Mouse (Mus musculus): ENCODE measurements around the gene Cyp26b1. TPM values are rescaled to one million over a fixed set of nuclear protein-coding genes. Genes with fewer than 3 reads are reported as not detected.

The Cyp26b1 gene
- total and polyA plus RNA-seq, 3 experiments = 6.4 to 28.6 (median 25.6) TPM

DNA sequence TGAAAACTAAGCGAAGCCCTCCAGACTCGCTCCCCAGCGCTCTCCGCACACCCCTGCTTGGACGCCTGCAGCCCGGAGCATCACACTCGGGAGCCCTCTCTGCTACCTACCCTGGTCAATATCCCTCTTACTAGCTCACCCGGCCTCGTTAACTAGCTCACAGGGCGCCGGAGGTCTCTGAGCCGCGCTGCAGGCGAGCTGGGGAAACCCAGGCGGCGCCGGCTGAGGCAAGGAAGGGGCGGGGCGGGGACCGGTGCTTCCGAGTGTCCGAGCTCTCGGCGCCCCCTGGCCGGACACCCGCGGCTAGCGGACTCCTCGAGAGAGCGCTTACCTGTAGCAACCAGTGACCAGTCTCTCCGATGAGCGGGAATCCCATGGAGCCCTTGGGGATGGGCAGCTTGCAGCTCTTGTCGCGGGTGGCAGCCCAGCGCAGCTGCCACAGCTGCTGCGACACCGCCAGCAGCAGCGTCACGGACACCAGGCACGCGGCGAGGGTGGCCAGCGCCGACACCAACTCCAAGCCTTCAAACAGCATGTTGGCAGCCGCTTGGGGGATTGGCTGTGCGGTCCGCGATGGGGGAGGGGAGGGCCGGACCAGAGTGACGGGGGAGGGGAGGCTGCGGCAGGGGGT, 6.1 kb downstream of the Cyp26b1 start:
- DNase-seq = peak; percentile 77

DNA sequence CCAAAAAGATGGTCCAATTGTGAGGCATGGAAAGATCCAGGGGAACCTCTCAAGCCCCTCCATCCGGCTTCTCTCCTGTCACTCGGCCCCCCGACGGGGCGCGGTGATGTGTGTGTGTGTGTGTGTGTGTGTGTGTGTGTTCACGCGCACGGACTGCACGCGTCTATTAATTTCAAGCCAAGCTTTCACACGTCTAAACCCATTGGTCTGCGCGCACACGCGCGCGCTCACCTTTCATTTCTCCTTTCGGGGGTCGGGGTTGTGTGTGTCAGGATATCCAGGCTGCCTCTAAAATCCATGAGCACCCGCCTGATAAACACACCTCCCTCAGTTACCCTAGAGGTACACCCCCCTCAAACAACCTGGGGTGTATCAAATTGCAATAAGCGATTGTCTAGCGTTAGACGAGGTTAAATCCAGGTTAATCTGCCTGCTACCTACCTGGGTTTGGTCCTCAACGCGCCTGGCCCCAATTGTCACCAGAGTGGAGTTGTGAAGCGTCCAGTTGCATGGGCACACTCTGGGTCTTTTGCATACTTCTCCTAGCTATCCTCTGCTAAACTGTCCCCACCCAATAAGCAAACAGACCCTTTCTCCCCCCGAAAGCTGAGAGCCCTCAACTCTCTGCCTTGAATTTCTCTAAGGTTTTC, 7.0 kb downstream of the Cyp26b1 start:
- DNase-seq = no peak

DNA sequence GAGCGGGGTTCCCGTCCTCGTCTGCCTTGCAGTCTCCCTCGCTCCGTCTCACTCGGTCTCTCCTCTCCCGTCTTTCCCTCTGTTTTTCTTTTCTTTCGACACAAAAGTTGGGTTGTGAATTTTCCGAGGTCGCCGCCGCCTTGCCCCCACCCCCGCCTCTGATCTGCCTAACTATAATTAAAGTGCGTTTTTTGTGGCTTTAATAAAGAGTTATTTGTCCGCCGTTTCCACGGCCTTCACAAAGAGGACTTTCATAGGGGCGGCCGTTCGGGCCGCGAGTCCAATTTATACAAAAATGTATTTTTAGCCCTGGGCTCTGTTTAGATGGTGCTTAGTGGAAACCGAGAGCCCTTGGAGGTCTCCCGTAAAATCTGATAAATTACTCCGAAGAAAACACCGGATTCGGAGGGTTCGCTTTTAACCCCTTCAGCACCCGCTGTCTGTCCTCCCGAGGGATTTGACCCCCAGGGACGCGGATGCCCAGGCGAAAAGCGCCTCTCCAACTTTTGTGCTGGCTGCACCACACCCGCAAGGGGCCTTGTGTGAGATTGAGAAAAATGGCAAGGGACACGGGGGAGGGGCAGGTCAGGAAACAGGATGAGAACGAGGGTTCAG, 7.9 kb downstream of the Cyp26b1 start:
- DNase-seq = no peak

DNA sequence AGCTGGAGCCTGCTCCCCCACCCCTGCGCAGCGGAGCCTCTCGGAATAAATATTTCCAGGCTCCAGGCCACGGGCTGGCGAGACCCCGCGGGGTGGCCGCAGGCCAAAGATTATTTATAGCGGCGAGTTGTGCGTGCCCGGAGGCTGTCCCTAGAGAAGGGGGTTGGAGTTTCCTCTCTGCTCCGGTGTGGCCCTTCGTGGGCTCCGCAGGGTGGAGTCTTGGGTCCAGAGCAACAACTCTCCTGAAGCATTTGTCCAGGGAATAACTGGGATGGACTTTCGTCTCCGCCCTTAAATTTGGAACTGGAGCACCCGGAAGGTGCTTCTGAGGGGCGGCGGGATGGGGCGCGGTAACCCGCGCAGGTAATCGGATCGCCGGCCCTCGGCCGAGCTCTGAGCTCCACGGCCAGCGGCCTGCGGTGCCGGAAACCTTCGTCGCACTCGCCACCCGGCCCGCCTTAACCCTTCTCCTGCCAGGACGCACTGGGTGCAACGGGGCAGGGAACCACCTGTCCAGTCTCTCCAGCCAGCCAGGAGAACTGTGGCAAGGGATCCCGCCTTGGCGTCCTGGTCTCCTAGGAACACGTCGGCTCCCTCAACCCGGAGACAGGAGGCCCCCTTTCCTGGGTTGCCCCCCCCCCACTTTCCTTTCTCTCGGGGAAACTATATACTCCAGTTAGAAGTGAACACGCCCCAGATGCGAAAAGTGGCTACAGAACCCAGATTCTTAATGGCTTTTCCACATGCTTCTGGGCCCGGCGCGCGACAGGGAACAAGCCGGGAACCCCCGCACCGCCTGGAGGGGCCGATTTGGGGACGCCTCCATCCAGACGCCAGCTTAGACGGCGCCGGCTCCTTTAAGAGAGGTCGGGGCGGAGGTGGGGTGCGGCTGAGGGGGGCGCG, 8.7 kb downstream of the Cyp26b1 start:
- peak; percentile 61 for DNase-seq

DNA sequence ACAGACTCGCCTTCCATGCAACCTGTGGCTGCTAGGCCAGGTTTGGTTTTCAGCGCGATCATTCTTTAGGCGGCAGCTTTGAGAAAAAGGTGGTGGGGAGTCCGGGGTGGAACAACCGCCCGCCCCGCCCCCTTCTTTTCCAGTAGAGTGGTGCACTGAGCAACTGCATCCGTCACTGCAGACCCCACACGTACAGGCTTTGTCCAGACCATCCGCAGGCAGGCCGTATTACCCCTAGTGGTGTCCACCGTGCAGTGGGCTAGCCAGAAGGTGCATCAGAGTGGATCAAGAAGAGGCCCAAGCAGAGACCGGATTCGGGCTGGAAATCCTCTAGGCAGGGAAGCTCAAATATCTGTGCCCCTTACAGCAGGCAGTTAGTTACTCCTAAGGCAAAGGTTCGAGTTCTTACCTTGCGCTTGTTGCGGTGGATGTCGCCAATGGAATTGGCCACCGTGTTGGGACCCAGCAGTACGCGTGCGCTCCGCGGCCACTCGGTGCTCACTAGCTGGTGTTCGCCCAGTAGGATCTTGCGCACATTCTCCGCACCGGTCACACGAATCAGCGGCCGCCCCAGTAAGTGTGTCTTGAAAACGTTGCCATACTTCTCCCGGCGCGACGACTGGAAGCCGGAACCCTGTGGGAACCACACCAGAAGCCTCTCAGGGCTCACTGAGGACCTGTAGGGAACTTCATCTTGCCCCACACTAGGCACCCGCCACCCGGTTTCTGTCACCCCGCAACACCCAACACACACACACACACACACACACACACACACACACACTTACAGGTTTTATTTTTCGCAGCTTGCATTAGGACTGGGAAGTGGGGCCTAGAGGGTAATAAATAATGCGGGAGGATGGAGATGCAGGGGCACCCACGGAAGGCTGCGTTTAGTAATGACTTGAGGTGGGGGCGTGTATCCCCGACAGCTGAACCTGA, 9.6 kb downstream of the Cyp26b1 start:
- peak; percentile 45 for DNase-seq

DNA sequence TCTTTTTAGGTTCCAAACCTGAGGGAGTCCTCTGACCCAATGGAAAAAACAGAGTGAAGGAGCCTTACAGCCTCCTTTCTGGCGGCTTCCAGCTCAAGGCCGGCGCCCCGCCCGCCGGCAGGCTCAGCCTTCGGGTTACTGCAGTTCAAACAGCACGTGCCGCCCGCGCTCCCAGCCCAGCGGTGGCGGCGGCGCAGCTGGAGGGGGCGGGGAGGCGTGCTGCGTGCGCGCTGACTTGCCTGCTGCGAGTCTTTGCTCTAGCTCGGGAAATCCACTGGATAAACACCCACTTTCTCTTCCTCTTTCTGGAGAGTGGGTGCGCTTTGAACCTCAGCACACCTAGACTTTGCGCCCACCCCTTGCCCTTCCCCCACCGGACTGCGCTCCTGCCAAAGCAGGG, 10.3 kb downstream of the Cyp26b1 start:
- DNase-seq = peak; percentile 93

DNA sequence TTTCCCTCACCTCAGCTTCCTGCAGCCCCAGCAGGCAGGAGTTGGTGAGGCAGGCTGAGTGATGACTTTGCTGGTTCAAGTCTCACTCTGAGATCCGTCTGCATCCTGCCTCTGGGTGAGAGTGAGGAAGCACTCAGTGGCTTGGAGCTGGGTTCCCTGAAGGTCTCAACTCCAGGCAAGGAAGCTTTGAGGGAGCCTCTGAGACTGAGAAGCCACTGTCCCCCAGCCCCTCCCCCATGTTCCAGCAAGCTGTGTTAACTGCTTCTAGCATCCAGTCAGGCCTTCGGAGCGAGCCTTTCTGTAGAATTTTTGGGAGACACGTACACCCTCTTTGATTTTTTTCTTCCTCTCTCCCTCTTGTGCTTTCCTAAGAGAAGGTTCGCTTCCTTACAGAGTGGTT, 10.9 kb downstream of the Cyp26b1 start:
- no peak for DNase-seq

DNA sequence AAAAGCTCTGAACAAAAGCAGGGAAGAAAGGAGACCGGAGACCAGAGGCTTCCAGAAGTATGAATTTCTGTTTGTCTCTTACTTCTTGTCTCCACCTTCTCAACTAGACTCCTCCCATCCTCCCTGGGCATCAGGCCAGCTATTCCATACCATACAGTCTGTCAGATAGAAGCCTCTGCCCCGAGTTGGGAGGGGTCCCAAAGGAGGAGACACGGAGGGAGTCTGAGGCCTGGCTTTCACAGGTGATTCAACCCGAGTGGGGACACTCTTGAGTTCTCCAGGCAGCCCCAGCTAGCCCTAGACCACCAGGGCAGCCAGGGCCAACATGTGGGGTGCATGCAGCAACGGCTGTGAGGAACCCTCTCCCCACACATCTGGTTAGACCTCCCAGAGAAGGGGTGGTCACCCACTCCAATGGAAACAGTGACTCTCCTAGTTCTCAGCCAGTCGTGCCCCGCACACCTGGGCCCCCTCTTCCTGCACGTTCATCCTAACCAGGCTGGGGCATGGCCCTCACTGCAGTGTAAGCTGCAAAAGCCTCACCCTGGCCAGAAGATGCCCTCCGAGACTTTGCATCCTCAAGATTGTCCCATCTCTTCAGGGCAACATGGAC, 11.8 kb downstream of the Cyp26b1 start:
- no peak for DNase-seq

DNA sequence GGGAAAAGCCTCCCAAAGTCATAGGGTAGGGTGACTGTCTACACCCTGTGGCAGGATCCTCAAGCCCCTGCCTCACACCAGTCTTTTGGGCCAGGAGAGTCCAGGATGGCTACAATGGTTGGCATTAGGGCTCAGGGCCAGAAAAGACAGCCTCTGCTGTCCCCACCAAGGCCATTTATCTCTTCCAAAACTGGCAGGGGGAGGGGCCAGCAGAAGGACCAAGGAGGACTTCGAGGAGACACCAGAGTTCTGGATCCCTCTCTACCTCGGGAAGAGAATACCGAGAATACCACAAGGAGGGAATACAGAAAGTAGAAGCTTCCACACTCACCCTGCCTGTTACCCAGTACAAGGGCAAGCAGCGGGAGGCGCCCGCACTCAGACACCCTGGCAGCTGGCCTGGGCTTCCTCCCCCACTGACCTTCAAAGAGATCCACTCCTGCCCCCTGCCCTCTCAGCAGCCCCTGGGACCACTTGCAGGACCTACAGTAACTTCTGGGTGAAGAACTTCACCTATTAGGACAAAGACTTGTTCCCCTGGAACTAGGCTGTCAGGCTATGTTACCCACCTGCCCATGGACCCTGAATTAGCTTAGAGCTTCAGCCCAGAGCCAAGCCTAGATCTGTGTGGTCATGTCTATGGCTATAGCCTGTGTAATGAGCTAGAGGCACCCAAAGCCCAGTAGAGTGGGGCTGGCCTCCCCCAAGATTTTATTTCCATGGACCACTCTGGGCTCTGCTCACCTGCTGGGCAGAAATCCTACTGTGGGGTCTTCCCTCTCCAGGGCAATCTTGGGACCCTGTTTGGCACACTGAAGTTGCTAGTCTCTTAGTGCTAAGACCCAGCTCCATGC, 12.5 kb downstream of the Cyp26b1 start:
- DNase-seq = peak; percentile 45

DNA sequence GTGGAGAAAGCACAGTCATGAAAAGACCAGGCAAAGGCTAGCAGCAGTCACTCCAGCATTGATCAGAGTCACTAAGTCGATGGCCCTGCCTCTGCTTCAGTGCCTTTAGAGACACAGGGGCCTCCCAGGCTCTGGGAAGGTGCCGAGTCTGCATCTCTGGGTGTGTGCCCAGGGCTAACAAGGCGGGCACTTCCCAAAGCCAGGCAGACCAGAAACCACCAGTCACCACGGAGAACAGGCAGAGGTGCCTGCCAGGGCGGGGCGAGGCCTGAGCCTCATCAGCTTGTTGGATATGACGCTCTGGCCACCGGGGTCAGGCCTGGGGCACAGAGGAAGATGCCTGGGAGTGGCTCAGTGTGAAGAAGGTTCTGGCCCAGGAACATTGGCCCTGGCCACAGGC, 14.2 kb downstream of the Cyp26b1 start:
- DNase-seq = no peak

DNA sequence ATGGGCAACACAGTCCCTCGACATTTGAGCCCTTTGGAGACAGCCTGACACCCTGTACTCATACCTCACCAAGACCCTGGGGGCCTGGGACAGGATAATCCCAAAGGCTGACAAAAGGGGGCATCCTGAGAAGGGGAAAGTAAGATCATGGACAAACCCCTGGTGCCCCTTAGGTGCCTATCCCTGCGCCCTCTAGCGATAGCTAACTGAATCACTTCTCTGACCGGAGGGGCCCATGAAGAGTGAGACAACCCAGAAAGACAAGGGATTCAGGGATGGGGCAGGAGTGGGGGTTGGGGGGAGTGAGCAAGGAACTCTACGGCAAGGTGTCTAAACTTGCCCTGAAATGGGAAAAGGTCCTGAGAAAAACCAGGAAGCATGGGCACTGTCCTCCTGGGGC, 14.8 kb downstream of the Cyp26b1 start:
- no peak for DNase-seq

DNA sequence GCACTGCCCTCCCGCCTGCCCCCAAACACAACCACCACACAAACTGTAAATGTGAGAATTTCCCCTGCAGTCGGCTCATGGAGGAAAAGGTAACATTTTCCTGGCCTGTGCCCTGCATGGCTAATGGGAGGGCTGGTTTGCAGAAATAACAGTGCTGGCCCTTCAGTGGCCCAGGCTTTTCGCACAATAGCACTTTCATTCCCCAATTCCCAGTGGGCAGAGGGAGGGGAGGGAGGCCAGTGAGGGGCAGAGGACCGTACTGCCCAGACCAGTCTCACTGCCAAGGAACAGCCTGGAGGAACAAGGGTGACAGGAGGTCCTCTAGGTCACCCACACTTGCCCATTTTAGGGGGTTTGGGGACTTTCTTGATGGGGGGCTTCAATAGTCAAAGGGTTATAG, 15.8 kb downstream of the Cyp26b1 start:
- DNase-seq = no peak

DNA sequence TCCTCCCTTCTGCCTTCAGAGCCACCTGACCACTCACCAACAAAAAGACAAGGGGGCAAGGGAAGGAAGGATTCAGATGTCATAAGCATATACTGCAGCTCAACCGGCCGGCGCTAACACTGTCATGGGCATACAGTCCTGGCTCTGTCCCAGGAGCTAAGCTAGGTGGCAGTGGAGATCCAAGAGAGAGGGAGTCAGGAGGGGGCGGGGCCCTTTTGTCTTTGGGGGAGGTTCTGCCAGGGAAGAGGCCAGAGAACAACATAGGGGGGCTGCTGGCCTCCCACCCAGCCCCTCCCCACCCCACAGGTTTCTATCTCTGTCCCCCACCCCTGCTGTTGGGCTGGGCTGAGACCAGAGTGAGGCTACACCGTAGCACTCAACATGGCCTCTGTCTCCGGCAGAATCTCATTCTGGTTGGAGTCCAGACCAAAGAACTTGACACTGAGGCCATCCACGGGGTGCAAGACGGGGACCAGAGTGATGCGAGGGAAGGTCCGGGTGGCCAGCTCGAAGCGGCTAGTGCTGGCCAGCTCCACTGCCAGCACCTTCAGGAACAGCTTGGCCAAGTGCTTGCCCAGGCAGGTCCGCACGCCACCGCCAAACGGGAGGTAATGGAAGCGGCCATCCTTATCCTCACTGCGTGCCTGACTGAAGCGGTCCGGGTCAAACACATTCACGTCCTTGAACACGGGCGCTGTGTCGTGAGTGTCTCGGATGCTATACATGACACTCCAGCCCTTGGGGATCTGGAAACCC, 19.6 kb downstream of the Cyp26b1 start:
- DNase-seq = peak; percentile 58

DNA sequence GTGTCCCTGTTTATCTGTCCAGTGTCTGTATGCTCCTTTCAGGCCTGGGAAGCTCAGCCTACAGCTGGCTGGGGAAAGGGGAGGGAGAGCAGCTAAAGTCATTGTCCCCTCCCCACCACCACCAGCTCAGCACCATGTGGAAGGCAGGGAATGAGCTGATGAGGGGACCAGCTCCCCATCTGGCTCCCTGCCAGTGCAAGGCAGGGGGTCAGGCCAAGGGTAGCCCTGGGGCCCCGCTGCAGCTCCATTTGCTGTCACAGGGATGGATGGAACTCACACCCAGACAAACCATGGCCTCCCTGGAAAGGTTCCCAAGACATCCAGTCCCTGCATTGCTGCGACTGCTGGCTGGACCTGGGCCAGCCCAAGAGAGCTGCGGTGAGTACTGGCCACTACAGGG, 23.7 kb downstream of the Cyp26b1 start:
- DNase-seq = no peak

DNA sequence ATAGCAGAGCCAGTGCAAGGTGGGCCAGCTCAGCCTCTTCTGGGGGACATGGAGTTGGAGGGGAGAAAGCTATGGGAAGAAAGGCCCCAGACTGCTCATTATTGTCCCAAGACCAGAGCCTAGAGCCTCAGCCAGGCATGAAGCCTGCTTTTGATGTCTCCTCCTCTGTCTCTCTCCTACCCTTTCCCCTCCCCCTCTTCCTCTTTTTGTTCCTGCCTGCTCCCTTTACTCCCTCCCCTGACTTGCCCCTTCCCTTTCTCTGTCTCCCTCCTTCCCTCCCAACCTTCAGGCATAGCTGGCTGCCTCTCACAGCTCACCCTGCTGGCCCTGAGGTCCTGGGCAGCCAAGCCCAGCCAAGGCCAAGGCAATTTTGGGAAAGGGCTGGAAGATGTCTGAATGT, 24.1 kb downstream of the Cyp26b1 start:
- DNase-seq = no peak

DNA sequence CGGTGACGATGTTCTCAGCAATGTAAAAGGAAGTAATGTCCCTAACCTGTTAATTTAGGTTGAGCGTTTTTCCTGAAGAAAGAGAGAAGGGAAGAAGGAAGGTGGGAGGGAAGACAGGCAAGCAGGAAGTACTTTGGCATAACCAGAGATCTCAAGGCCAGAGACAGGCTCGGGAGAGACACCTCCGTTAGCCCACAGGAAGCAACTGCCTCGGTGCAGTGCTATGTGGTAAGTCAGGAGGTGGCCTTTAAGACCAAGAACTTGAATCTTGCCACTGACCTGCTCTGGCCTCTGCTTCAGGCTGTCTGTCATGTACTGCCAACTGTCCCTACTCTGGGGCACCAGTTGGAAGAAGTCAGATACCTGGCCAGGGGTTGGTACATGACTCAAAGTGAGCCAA, 24.8 kb downstream of the Cyp26b1 start:
- DNase-seq = no peak

DNA sequence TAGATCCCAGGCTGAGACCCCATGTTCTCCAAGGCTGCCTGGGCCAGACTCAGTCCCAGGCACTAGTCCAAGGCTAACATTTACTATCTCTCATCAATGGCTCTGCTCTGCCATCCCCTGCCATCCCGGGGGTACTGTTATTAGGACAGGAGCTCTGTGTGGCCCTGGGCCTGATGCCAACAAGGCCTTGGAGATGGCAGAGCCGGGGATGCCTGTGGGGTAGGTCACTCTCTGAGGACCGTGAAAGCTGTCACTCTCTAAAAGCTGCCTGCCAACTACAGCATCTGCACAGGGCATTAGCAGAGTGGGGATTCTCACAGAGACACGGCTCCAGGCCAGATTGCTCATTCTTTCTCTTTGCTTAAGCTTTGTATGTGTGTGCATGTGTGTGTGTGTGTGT, 26.0 kb downstream of the Cyp26b1 start:
- peak; percentile 82 for DNase-seq

DNA sequence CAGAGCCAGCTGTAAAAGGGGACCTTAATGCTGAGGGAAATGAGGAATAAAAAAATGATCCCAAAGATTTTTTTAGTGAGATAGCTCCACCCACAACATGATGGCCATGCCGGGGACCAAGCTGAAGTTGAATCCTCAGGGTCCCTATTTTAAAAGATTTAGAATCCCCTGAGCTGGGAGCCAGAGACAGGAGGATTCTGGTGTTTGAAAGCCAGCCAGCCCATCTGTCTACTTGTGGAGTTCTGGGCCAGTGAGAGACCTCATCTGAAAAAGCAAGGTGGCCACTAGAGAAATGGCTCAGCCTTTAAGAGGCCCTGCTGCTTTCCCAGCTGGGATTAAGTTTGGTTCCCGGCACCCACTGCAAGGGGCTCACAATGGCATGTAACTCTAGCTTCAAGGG, 26.9 kb downstream of the Cyp26b1 start:
- DNase-seq = no peak

DNA sequence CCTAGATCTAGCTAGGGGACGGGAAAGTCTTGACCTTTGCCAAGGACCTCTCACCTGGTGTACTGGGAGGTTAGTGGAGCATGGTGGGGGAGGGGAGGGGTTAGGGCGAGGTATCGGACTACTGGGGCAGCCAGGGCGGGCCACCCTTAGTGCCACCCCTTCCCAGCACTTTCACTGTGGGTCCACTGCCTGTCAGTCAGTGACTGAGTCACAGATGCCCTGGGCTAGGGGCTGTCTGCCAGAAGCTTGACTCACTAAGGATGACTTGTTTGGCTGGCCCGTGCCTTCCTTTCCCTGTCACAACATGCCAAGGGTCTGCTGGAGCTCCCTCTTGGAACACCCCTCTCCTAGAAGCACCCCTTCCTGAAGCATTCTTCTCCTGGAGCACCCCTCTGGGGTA, 28.5 kb downstream of the Cyp26b1 start:
- peak; percentile 84 for DNase-seq

All from adrenal gland, adult 2 months (tissue).